Mouse (Mus musculus): ENCODE measurements around the gene Coq10a. TPM values are rescaled to one million over a fixed set of nuclear protein-coding genes. Genes with fewer than 3 reads are reported as not detected.

Gene Coq10a
- polyA plus RNA-seq, 1 experiment from 2014 or later = 12.9 TPM

GRCm38 (mm10) chr10:128370601-128371000 lies 1.8 kb upstream of the Coq10a start:
- Histone ChIP-seq H3K9me3 (ENCODE audit: control insufficient read depth, low read length) (no peaks in the 10 kb centered on the region), H3K9ac (ENCODE audit: low read length) (no peak overlapping the region), H3K36me3 (ENCODE audit: control insufficient read depth, insufficient read depth, low read length) (no peaks in the 10 kb centered on the region), H3K4me1 (replicated peaks; ENCODE audit: control insufficient read depth, insufficient read depth) (no peaks in the 10 kb centered on the region), H3K27ac (replicated peaks) (no peak overlapping the region), H3K4me3 (ENCODE audit: low read depth, low read length) (no peak overlapping the region), H3K27me3 (ENCODE audit: control insufficient read depth, insufficient read depth, low read length) (no peaks in the 10 kb centered on the region), H3K4me2 (replicated peaks; ENCODE audit: low read depth) (no peak overlapping the region)
- no peak for TF ChIP-seq CTCF (IDR thresholded peaks at IDR 0.05; ENCODE audit: low read depth)
- no peak for TF ChIP-seq EP300 (optimal IDR thresholded peaks at IDR 0.05)
- ATAC-seq (ENCODE audit: low FRiP score, low TSS enrichment) (no peak), DNase-seq (ENCODE audit: low spot score) (no peak)
- 56% methylated on average over 4 of the region's 4 CpGs for WGBS

GRCm38 (mm10) chr10:128370021-128370420 lies 1.2 kb upstream of the Coq10a start:
- no peak for ATAC-seq (ENCODE audit: low FRiP score, low TSS enrichment)
- Histone ChIP-seq H3K4me2 (replicated peaks; ENCODE audit: low read depth) (no peak overlapping the region), H3K9me3 (ENCODE audit: control insufficient read depth, low read length) (no peaks in the 10 kb centered on the region), H3K27ac (replicated peaks) (no peak overlapping the region), H3K27me3 (ENCODE audit: control insufficient read depth, insufficient read depth, low read length) (no peaks in the 10 kb centered on the region), H3K4me1 (replicated peaks; ENCODE audit: control insufficient read depth, insufficient read depth) (no peaks in the 10 kb centered on the region), H3K4me3 (ENCODE audit: low read depth, low read length) (no peak overlapping the region), H3K9ac (ENCODE audit: low read length) (no peak overlapping the region), H3K36me3 (ENCODE audit: control insufficient read depth, insufficient read depth, low read length) (no peaks in the 10 kb centered on the region)
- DNase-seq (ENCODE audit: low spot score) = no peak
- WGBS = 67% methylated on average over 5 of the region's 6 CpGs
- TF ChIP-seq EP300 (optimal IDR thresholded peaks at IDR 0.05) (no peak), CTCF (IDR thresholded peaks at IDR 0.05; ENCODE audit: low read depth) (no peak)

GRCm38 (mm10) chr10:128369599-128369998 lies 802 bp upstream of the Coq10a start:
- Histone ChIP-seq H3K27ac (replicated peaks) (peak overlapping the region; percentile 95), H3K4me3 (ENCODE audit: low read depth, low read length) (0 out of 2 replicates have a peak overlapping the region, but pooled peaks have one; percentile 66), H3K4me1 (replicated peaks; ENCODE audit: control insufficient read depth, insufficient read depth) (no peaks in the 10 kb centered on the region), H3K36me3 (ENCODE audit: control insufficient read depth, insufficient read depth, low read length) (no peaks in the 10 kb centered on the region), H3K9ac (ENCODE audit: low read length) (no peak overlapping the region; the same call in 1 of the 2 replicates), H3K27me3 (ENCODE audit: control insufficient read depth, insufficient read depth, low read length) (no peaks in the 10 kb centered on the region), H3K9me3 (ENCODE audit: control insufficient read depth, low read length) (no peaks in the 10 kb centered on the region), H3K4me2 (replicated peaks; ENCODE audit: low read depth) (peak overlapping the region; percentile 62)
- ATAC-seq (ENCODE audit: low FRiP score, low TSS enrichment) (no peak), DNase-seq (ENCODE audit: low spot score) (no peak)
- 61% methylated on average over 6 of the region's 6 CpGs for WGBS
- no peak for TF ChIP-seq EP300 (optimal IDR thresholded peaks at IDR 0.05)
- TF ChIP-seq CTCF (IDR thresholded peaks at IDR 0.05; ENCODE audit: low read depth) = no peak

- Histone ChIP-seq H3K36me3 (ENCODE audit: control insufficient read depth, insufficient read depth, low read length) (no peaks in the 10 kb centered on the region), H3K9me3 (ENCODE audit: control insufficient read depth, low read length) (no peaks in the 10 kb centered on the region), H3K4me2 (replicated peaks; ENCODE audit: low read depth) (peak overlapping the region; percentile 62), H3K4me1 (replicated peaks; ENCODE audit: control insufficient read depth, insufficient read depth) (no peaks in the 10 kb centered on the region), H3K27ac (replicated peaks) (peak overlapping the region; percentile 95), H3K27me3 (ENCODE audit: control insufficient read depth, insufficient read depth, low read length) (no peaks in the 10 kb centered on the region), H3K4me3 (ENCODE audit: low read depth, low read length) (peak overlapping the region; percentile 66), H3K9ac (ENCODE audit: low read length) (peak overlapping the region; percentile 76)
- TF ChIP-seq EP300 (optimal IDR thresholded peaks at IDR 0.05) (no peak), CTCF (IDR thresholded peaks at IDR 0.05; ENCODE audit: low read depth) (no peak)
- ATAC-seq (ENCODE audit: low FRiP score, low TSS enrichment) (no peak), DNase-seq (ENCODE audit: low spot score) (no peak)
- 2% methylated on average over 9 of the region's 9 CpGs for WGBS
These were observed 384 bp upstream of the Coq10a start for GRCm38 (mm10) chr10:128369218-128369543.

- ATAC-seq (ENCODE audit: low FRiP score, low TSS enrichment) = no peak
- DNase-seq (ENCODE audit: low spot score) = no peak
- Histone ChIP-seq H3K27me3 (ENCODE audit: control insufficient read depth, insufficient read depth, low read length) (no peaks in the 10 kb centered on the region), H3K36me3 (ENCODE audit: control insufficient read depth, insufficient read depth, low read length) (peaks cover 5% of the 10 kb centered on the region; the same call in 1 of the 2 replicates), H3K9me3 (ENCODE audit: control insufficient read depth, low read length) (no peaks in the 10 kb centered on the region), H3K4me3 (ENCODE audit: low read depth, low read length) (peak overlapping the region; percentile 66), H3K4me1 (replicated peaks; ENCODE audit: control insufficient read depth, insufficient read depth) (no peaks in the 10 kb centered on the region), H3K9ac (ENCODE audit: low read length) (peak overlapping the region; percentile 76), H3K4me2 (replicated peaks; ENCODE audit: low read depth) (peak overlapping the region; percentile 62), H3K27ac (replicated peaks) (peak overlapping the region; percentile 95)
- 15% methylated on average over 19 of the region's 19 CpGs for WGBS
- TF ChIP-seq EP300 (optimal IDR thresholded peaks at IDR 0.05) = no peak
- TF ChIP-seq CTCF (IDR thresholded peaks at IDR 0.05; ENCODE audit: low read depth) = no peak
These were observed 847 bp downstream of the Coq10a start for GRCm38 (mm10) chr10:128367899-128368401.

- Histone ChIP-seq H3K4me2 (replicated peaks; ENCODE audit: low read depth) (no peak overlapping the region), H3K4me1 (replicated peaks; ENCODE audit: control insufficient read depth, insufficient read depth) (no peaks in the 10 kb centered on the region), H3K27ac (replicated peaks) (no peak overlapping the region), H3K36me3 (ENCODE audit: control insufficient read depth, insufficient read depth, low read length) (peaks cover 16% of the 10 kb centered on the region; the same call in 1 of the 2 replicates), H3K9ac (ENCODE audit: low read length) (no peak overlapping the region), H3K4me3 (ENCODE audit: low read depth, low read length) (no peak overlapping the region), H3K9me3 (ENCODE audit: control insufficient read depth, low read length) (no peaks in the 10 kb centered on the region), H3K27me3 (ENCODE audit: control insufficient read depth, insufficient read depth, low read length) (no peaks in the 10 kb centered on the region)
- DNase-seq (ENCODE audit: low spot score) (no peak), ATAC-seq (ENCODE audit: low FRiP score, low TSS enrichment) (0 out of 2 replicates have a peak, but pooled peaks have one; percentile 17)
- 47% methylated on average over 3 of the region's 3 CpGs for WGBS
- TF ChIP-seq EP300 (optimal IDR thresholded peaks at IDR 0.05) (no peak), CTCF (IDR thresholded peaks at IDR 0.05; ENCODE audit: low read depth) (peak; percentile 73)
These were observed 6.2 kb downstream of the Coq10a start for GRCm38 (mm10) chr10:128362568-128362967.
